Mouse (Mus musculus): ENCODE results near the gene Pmp22. TPM values are rescaled to one million over a fixed set of nuclear protein-coding genes. Genes with fewer than 3 reads are reported as not detected.

Gene Pmp22
- polyA plus RNA-seq, 1 experiment from 2014 or later = 191 TPM

Other genes starting within 250 kb of the Pmp22 start
- 64.2 and 67.1 TPM in 2 replicates for gene Tvp23b, start 249.5 kb upstream of the Pmp22 start, polyA plus RNA-seq (2015; fragmentation: Nextera tagmentation; extraction: Ambion mirVana)
- 0.56 and 0.62 TPM in 2 replicates for gene Cdrt4, start 177.8 kb upstream of the Pmp22 start, polyA plus RNA-seq (2015; fragmentation: Nextera tagmentation; extraction: Ambion mirVana)
- gene Tekt3, start 67.3 kb upstream of the Pmp22 start, polyA plus RNA-seq (2015; fragmentation: Nextera tagmentation; extraction: Ambion mirVana) = 0.34 and 0.37 TPM in 2 replicates